Comparison of ENCODE assay signal across 8 mouse cellular contexts in genomic region chr12:27059885-27060284, GRCm38 (mm10).
A peak's percentile ranks its signal among the peaks of the same experiment; 100 is the strongest.
DNase-seq lines count a peak whose midpoint lies in the region; ATAC-seq and TF ChIP-seq lines count a peak whose summit lies in the region.

No protein-coding gene starts in this region.

- no peak overlapping the region for H3K4me3 ChIP-seq in liver, embryonic 12.5 days
- H3K4me3 ChIP-seq in forebrain, embryonic 12.5 days (replicated peaks), result no peak overlapping the region
- no peak overlapping the region for H3K4me3 ChIP-seq in limb, embryonic 10.5 days
- H3K4me3 ChIP-seq in olfactory bulb, adult 2 months (ENCODE audit: insufficient read depth, low read depth, low read length), result no peak overlapping the region

- H3K4me1 ChIP-seq in liver, embryonic 12.5 days, result peaks cover 21% of the 10 kb centered on the region
- peaks cover 60% of the 10 kb centered on the region for H3K4me1 ChIP-seq in forebrain, embryonic 12.5 days
- H3K4me1 ChIP-seq in limb, embryonic 10.5 days, result peaks cover 34% of the 10 kb centered on the region
- peaks cover 16% of the 10 kb centered on the region for H3K4me1 ChIP-seq in olfactory bulb, adult 2 months (ENCODE audit: control insufficient read depth, insufficient read depth, low read length)

- WGBS in liver, embryonic 12.5 days (ENCODE audit: insufficient replicate concordance), result 9% methylated on average over 4 of the region's 4 CpGs
- WGBS in forebrain, embryonic 12.5 days, result 11% methylated on average over 4 of the region's 4 CpGs
- WGBS in limb, embryonic 10.5 days, result 31% methylated on average over 4 of the region's 4 CpGs
- 36% methylated on average over 4 of the region's 4 CpGs for WGBS in olfactory bulb, adult 2 months

- ATAC-seq in liver, embryonic 12.5 days, result no peak
- ATAC-seq in forebrain, embryonic 12.5 days (ENCODE audit: low FRiP score), result no peak

- H3K27ac ChIP-seq in liver, embryonic 12.5 days, result no peak overlapping the region
- peak overlapping the region; percentile 99 for H3K27ac ChIP-seq in forebrain, embryonic 12.5 days
- H3K27ac ChIP-seq in limb, embryonic 10.5 days, result no peak overlapping the region
- no peak overlapping the region for H3K27ac ChIP-seq in olfactory bulb, adult 2 months (ENCODE audit: insufficient read depth, low read depth, low read length)

- TF ChIP-seq CTCF in olfactory bulb, adult 2 months (IDR thresholded peaks at IDR 0.05; ENCODE audit: insufficient read depth, low read depth, low read length), result 0 out of 2 replicates have a peak, but pooled peaks have one; percentile 33

- DNase-seq in adrenal gland, adult (ENCODE audit: inconsistent age in 2 of 2, low spot score in 1 of 2), result peak; percentile 9 to 62
- no peak for DNase-seq in adrenal gland, adult 8-10 months
- DNase-seq in liver, result peak; percentile 37
- peak; percentile 59 for DNase-seq in limb, embryonic 10.5 days (ENCODE audit: low spot score)
- DNase-seq in gastrocnemius, postnatal 25 days, result no peak

- H3K9me3 ChIP-seq in liver, embryonic 12.5 days (replicated peaks), result no peaks in the 10 kb centered on the region
- no peaks in the 10 kb centered on the region for H3K9me3 ChIP-seq in forebrain, embryonic 12.5 days
- no peaks in the 10 kb centered on the region for H3K9me3 ChIP-seq in limb, embryonic 10.5 days (replicated peaks)

- H3K27me3 ChIP-seq in liver, embryonic 12.5 days (replicated peaks), result no peaks in the 10 kb centered on the region
- H3K27me3 ChIP-seq in forebrain, embryonic 12.5 days, result no peaks in the 10 kb centered on the region
- peaks cover 3% of the 10 kb centered on the region; the same call in 1 of the 2 replicates for H3K27me3 ChIP-seq in limb, embryonic 10.5 days (ENCODE audit: low read depth, poor library complexity, severe bottlenecking)

- H3K4me2 ChIP-seq in liver, embryonic 12.5 days, result no peak overlapping the region
- peak overlapping the region; percentile 56; the same call in 1 of the 2 replicates for H3K4me2 ChIP-seq in forebrain, embryonic 12.5 days

- no peak overlapping the region for H3K9ac ChIP-seq in liver, embryonic 12.5 days
- H3K9ac ChIP-seq in forebrain, embryonic 12.5 days, result peak overlapping the region; percentile 29; the same call in 1 of the 2 replicates

- TF ChIP-seq POLR2A in olfactory bulb, adult 2 months (IDR thresholded peaks at IDR 0.05; ENCODE audit: insufficient read depth, low read depth, low read length), result no peak

- no peaks in the 10 kb centered on the region for H3K36me3 ChIP-seq in liver, embryonic 12.5 days
- H3K36me3 ChIP-seq in forebrain, embryonic 12.5 days (replicated peaks), result no peaks in the 10 kb centered on the region
- H3K36me3 ChIP-seq in limb, embryonic 10.5 days, result no peaks in the 10 kb centered on the region

Comparison
In these comparisons a context has a peak if more than half of its experiments do, and no peak if none do; other contexts are left out.
1. DNase-seq: peak in adrenal gland, adult (2 of 2), liver (single experiment) and limb, embryonic 10.5 days (single experiment); none in adrenal gland, adult 8-10 months (single experiment) and gastrocnemius, postnatal 25 days (single experiment).